Mouse (Mus musculus): ENCODE data around the gene Slc16a13. TPM values are rescaled to one million over a fixed set of nuclear protein-coding genes. Genes with fewer than 3 reads are reported as not detected.

The Slc16a13 gene
- 2.4 and 3.5 TPM in 2 replicates for polyA plus RNA-seq (2021; fragmentation: Nextera tagmentation)
- long read RNA-seq, experiment 1, transcript Slc16a13-201 (4 exons, 2,531 nt): major isoform, 5 of 6 reads
- long read RNA-seq, experiment 1, partial matches to known transcripts: 0 of 6 reads
- long read RNA-seq, experiment 1, other reads (novel, unspliced or antisense): 1 of 6 reads
- long read RNA-seq, experiment 2, partial matches to known transcripts: 0 of 8 reads
- long read RNA-seq, experiment 2, other reads (novel, unspliced or antisense): 5 of 8 reads

DNA sequence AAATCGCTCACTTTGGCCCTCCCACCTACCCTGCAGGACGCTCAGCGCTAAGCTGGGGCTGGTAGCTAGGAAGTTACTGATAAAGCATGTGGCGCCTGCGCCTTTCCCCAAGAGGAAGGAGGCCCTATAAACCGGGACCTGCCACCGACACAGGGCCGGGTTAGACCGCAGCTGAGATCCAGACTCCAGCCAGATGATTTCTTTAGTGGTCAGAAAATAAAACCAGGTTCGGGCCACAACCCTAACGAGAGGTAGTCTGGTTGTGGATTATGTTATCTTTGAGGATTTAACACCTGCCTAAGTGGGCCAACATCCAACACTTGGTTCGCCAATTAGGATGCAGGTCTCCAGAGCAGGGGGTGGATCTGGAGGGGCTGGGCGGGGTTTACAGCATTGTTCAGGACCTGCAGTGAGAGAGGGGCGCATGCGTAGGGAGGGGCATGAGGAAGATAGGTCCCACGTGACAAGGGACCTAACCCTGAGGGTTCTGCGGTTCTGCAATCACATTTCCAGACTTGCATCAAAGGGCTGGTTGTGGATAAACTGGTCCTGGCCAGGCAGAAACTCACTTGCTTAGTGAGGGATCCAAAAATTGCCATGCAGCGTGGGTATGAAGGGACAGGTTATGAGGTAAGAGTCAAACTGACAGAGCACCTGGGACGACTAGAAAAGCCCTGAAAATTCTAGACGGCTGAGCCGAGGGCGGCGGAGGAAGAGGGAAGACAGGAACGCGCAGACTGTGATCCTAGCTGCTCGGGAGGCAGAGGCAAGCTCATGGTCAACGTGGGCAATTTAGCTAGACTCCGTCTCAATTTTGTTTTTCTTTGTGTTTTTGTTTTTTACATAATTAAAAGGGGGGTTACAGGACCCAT, at the start of gene Slc16a13:
Gene Slc16a13, minus strand, starts transcription at position 334 of the 872 bp plus-strand sequence.

DNA sequence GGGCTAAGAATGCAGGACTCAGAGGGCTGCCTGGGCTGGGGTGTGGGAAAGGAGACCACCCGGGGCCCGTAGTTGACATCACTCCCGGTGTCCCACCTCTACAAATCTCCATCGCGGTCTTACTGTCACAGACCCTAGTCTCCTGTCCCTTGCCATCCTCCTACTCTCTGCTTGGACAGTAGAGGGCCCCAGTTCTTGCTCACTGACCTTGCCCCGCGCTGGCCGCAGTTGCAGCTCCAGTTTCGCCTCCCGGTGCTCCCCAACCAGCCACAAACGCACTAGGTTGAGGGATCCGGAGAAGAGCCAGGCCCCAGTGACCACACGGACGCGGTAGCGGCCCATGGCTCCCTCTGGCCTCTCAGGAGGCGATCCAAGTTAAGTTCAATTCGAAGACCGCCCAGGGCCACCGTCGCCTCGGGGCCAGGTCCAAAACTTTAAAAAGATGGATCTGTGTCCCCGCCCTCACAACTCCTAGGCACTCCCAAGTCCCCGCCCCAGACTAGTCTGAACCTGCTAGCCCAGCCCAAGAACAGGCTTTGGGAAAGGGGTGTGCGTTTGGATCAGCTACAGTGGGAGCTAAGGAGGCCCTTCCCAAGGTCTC, 34.2 kb upstream of the Slc16a13 start, which contains the start of gene Alox12:
Gene Alox12, minus strand, starts transcription at position 423 of the 601 bp plus-strand sequence.

DNA sequence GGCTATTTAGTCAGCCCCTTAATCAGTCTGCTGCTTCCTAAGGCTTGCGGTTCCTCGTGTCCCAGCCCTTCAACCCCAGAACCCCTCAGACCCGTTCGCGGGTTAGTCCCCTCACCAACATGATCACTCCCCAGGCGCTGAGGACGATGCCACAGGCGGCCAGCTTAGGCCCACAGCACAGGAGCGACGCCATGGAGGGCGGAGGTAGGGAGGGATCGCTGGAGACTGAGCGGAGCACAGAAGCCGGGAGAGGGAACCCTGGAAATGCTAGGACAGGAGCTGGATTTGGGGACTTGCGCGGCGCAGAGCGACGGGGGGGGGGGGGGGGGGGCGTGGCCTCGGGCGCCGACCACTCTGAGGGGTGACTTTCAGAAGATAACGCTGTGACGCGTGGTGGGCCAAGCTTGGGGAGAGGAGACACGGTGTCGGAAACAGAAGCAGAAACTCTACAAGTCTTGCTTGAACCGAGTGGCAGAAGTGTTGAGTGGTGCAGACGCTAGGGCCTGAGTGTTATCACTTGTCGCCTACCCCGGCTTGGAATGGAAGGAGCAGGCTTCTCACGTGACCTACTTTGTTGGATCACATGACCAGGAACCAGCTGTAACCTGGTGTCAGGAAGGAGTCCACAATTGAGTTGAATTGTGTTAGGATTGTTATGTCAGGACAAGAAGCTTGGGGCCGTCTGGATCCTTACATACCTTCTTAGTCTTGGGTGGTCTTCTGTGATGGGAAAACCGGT, 18.8 kb upstream of the Slc16a13 start, which contains the start of the genes Gm21988 and Rnasek:
Gene Gm21988, minus strand, starts transcription at position 290 of the 739 bp plus-strand sequence.
Gene Rnasek, minus strand, starts transcription at position 302 of the 739 bp plus-strand sequence.

DNA sequence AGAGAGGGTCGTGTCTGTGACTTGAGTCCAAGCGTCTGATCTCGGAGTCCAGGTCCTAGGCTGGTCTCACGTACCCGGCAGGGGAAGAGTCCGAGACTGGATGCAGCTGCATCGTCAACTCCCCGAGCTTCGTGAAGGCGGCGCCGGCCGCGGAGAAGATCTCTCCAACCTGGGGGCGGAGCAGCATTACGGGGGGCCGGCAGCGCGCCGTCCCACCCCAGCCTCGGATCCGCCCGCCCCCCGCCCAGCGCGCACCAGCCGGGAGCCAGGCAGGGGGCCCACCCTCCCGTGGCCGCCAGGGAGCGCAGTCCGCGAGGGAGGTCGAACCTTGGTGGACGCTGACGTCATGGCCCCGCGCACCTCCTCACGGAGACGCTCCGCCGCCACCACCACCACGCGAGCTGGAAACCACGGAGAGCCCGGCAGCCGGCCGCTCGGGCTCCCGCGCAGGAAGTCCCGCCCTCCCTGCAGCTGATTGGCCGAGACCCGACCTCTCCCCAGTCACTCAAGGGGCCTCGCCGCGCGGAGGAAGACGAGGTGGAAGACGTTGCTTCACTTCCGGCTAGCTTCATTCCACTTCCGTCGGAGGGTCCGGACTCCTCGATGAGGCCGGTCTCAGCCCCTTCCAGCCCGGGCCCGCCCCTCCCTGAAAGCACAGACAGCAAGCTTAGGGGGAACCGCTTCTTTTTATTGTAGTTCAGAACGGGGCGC, 16.7 kb upstream of the Slc16a13 start, which contains the start of gene 0610010K14Rik:
Gene 0610010K14Rik, minus strand, starts transcription at position 458 of the 711 bp plus-strand sequence.

DNA sequence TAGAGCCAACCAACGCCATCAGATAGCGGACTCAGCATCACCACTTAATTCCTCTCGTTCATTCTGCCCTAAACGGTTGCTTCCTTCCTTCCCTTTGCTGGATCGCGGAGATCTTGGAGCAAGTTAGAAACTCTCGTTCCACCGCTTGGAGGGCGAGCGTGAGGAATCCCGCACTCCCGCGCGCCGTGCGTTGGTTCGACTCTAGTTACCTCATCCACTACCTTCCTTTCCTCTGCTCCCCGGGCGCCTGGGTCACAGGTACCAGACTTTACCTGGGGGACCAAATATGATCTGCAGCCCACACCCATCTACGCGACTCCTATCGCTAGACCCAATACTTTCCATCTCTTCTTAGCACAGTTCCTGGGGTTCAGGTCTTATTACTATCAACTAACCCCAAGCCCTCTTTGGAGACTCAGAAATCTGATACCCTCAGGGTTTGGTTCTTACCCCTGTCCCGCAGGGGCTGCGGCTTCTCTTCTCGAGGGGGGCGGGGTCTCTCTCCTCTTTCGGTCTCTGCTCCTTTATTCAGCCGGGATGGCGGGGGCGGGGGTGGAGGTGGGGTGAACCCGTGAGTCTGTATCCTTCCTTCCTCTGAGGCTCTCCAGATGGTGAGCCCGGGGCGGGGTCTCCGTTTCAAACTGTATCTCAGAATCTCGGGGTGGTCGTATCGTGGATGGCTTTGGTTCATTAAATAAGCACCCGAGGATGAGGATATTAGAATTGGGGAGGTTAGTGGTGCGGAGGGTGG, 8.6 kb upstream of the Slc16a13 start, which contains the start of gene Bcl6b:
Gene Bcl6b, minus strand, starts transcription at position 539 of the 751 bp plus-strand sequence.

DNA sequence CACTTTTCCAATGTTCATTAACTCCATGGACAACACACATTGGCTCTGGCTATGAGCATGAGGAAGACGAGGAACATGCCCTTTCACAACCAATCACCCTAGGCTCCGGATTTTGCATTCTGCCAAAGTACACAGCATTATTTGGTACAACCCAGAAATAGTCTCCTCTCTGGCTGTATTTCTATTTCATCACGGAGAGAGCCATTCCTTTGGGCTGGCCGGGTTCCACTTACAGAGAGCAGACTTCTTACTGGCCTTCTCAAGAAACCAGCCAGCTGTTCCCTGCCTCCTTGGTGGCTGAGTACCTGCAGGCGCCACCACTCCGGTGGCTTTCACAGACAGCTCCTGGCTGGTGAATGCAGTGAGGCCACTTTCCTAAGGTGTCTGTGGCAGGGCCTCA, 8.4 kb downstream of the Slc16a13 start, which contains the start of gene Slc16a11:
Gene Slc16a11, plus strand, starts transcription at position 330 of the 400 bp plus-strand sequence.

Small RNAs within 50 kb of the gene (microRNA-seq; reads per million reads assigned to microRNA genes)
- gene Mir195a: 2,093 reads per million, percentile 87 among the genes with 10 or more reads in this experiment
- gene Mir497: not detected
- not detected for gene Mir497b

Other genes with a start within 250 kb of the Slc16a13 start
- gene Ctdnep1, start 239.9 kb downstream of the Slc16a13 start, polyA plus RNA-seq (2021; fragmentation: Nextera tagmentation): 15.1 and 15.6 TPM in 2 replicates
- gene Elp5, start 238.5 kb downstream of the Slc16a13 start, polyA plus RNA-seq (2021; fragmentation: Nextera tagmentation): 101 and 106 TPM in 2 replicates
- 359 and 408 TPM in 2 replicates for gene Gabarap, start 229.9 kb downstream of the Slc16a13 start, polyA plus RNA-seq (2021; fragmentation: Nextera tagmentation)
- gene Phf23, start 225.3 kb downstream of the Slc16a13 start, polyA plus RNA-seq (2021; fragmentation: Nextera tagmentation): 8.8 and 10.5 TPM in 2 replicates
- 1.4 and 1.7 TPM in 2 replicates for gene Dvl2, start 220.5 kb downstream of the Slc16a13 start, polyA plus RNA-seq (2021; fragmentation: Nextera tagmentation)
- 61.5 and 64.6 TPM in 2 replicates for gene Acadvl, start 205.7 kb downstream of the Slc16a13 start, polyA plus RNA-seq (2021; fragmentation: Nextera tagmentation)
- 64.5 and 70.1 TPM in 2 replicates for gene Dlg4, start 204.1 kb downstream of the Slc16a13 start, polyA plus RNA-seq (2021; fragmentation: Nextera tagmentation)
- 0.48 and 2.2 TPM in 2 replicates for gene Asgr1, start 167.0 kb downstream of the Slc16a13 start, polyA plus RNA-seq (2021; fragmentation: Nextera tagmentation)
- not detected in 2 replicates for gene Asgr2, start 128.4 kb downstream of the Slc16a13 start, polyA plus RNA-seq (2021; fragmentation: Nextera tagmentation)
- 0.34 and 0.46 TPM in 2 replicates for gene Mgl2, start 90.7 kb downstream of the Slc16a13 start, polyA plus RNA-seq (2021; fragmentation: Nextera tagmentation)
- gene Clec10a, start 64.9 kb downstream of the Slc16a13 start, polyA plus RNA-seq (2021; fragmentation: Nextera tagmentation): 0.34 and 0.69 TPM in 2 replicates
- 4.8 and 6.3 TPM in 2 replicates for gene Slc16a11, start 8.3 kb downstream of the Slc16a13 start, polyA plus RNA-seq (2021; fragmentation: Nextera tagmentation)
- 0.25 and 0.31 TPM in 2 replicates for gene Bcl6b, start 8.7 kb upstream of the Slc16a13 start, polyA plus RNA-seq (2021; fragmentation: Nextera tagmentation)
- gene 0610010K14Rik, start 16.9 kb upstream of the Slc16a13 start, polyA plus RNA-seq (2021; fragmentation: Nextera tagmentation): 75.4 and 84.9 TPM in 2 replicates
- gene Gm21988, start 18.8 kb upstream of the Slc16a13 start, polyA plus RNA-seq (2021; fragmentation: Nextera tagmentation): 16.6 and 17.2 TPM in 2 replicates
- 921 and 941 TPM in 2 replicates for gene Rnasek, start 18.8 kb upstream of the Slc16a13 start, polyA plus RNA-seq (2021; fragmentation: Nextera tagmentation)
- 0.28 and 0.30 TPM in 2 replicates for gene Alox12, start 34.3 kb upstream of the Slc16a13 start, polyA plus RNA-seq (2021; fragmentation: Nextera tagmentation)
- 0.25 and 0.55 TPM in 2 replicates for gene Alox12e, start 101.6 kb upstream of the Slc16a13 start, polyA plus RNA-seq (2021; fragmentation: Nextera tagmentation)
- gene Alox15, start 131.0 kb upstream of the Slc16a13 start, polyA plus RNA-seq (2021; fragmentation: Nextera tagmentation): not detected in 2 replicates
- gene Pelp1, start 189.0 kb upstream of the Slc16a13 start, polyA plus RNA-seq (2021; fragmentation: Nextera tagmentation): 7.1 and 10.1 TPM in 2 replicates
- gene Arrb2, start 211.6 kb upstream of the Slc16a13 start, polyA plus RNA-seq (2021; fragmentation: Nextera tagmentation): 4.8 and 6.1 TPM in 2 replicates
- 19.1 and 19.8 TPM in 2 replicates for gene Med11, start 230.9 kb upstream of the Slc16a13 start, polyA plus RNA-seq (2021; fragmentation: Nextera tagmentation)
- gene Zmynd15, start 238.4 kb upstream of the Slc16a13 start, polyA plus RNA-seq (2021; fragmentation: Nextera tagmentation): 0.06 and 0.13 TPM in 2 replicates
- 1.9 and 3.4 TPM in 2 replicates for gene Cxcl16, start 238.9 kb upstream of the Slc16a13 start, polyA plus RNA-seq (2021; fragmentation: Nextera tagmentation)